Mouse (Mus musculus) midbrain, postnatal 0 days (tissue): ENCODE measurements at regions not wholly inside any gene's neighbourhood (a gene's known extent, or its start where the extent isn't known, plus 50 kb on each side); places are given as distances from the start of the nearest gene placed in this dataset.

Experiments used
- ATAC-seq: fragments of 200-750 bp; cut with Nextera tagmentation; 2 replicates; pipeline ENCODE4 v1.8.0; 2017; ENCODE audit warnings: moderate number of reproducible peaks, mild to moderate bottlenecking, moderate TSS enrichment, moderate library complexity; ENCODE audit not compliant: low FRiP score
- DNase-seq: peaks from one replicate; pipeline ENCODE4 v3.0.0-alpha.2; 2015; ENCODE audit warnings: low spot score
- H3K27ac ChIP-seq: fragments of 300-500 bp; sonication (generic); 2 replicates; pipeline ENCODE4 v1.5.1; 2014; ENCODE audit warnings: low read depth, mild to moderate bottlenecking, low read length, mixed read lengths
- H3K27me3 ChIP-seq: fragments of 300-500 bp; sonication (generic); 2 replicates; pipeline ENCODE4 v1.6.1; 2014; ENCODE audit warnings: low read length, control low read depth, mixed read lengths; ENCODE audit not compliant: insufficient read depth
- H3K36me3 ChIP-seq: fragments of 300-500 bp; sonication (generic); 2 replicates; pipeline ENCODE4 v1.6.1; 2014; ENCODE audit warnings: low read length, control low read depth, mixed read lengths; ENCODE audit not compliant: insufficient read depth
- H3K4me1 ChIP-seq: fragments of 300-500 bp; sonication (generic); 2 replicates; pipeline ENCODE4 v1.6.1; 2014; ENCODE audit warnings: mild to moderate bottlenecking, control low read depth, antibody characterized with exemption, low read length, mixed read lengths; ENCODE audit not compliant: insufficient read depth
- H3K4me2 ChIP-seq: fragments of 300-500 bp; sonication (generic); 2 replicates; pipeline ENCODE4 v1.6.1; 2014; ENCODE audit warnings: low read depth, mild to moderate bottlenecking, low read length, mixed read lengths; ENCODE audit not compliant: poor library complexity, severe bottlenecking
- H3K4me3 ChIP-seq: fragments of 300-500 bp; sonication (generic); 2 replicates; pipeline ENCODE4 v1.5.1; 2014; ENCODE audit warnings: low read depth, mild to moderate bottlenecking, low read length, moderate library complexity
- H3K9ac ChIP-seq: fragments of 300-500 bp; sonication (generic); replicated peaks from 2 replicates; pipeline ENCODE4 v1.6.1; 2014; ENCODE audit warnings: mild to moderate bottlenecking, low read length, moderate library complexity, mixed read lengths; ENCODE audit not compliant: poor library complexity, severe bottlenecking
- H3K9me3 ChIP-seq: fragments of 300-500 bp; sonication (generic); 2 replicates; pipeline ENCODE4 v1.6.1; 2016; ENCODE audit warnings: low read length, control low read depth
- CTCF ChIP-seq: IDR thresholded peaks from 2 replicates; pipeline ENCODE4 v1.5.1; 2016; ENCODE audit warnings: antibody characterized with exemption, mild to moderate bottlenecking
- WGBS: fragments of 180-500 bp; shearing (Covaris S2); extraction: QIAGEN DNeasy Blood & Tissue Kit; methylation state at CpG from one replicate; pipeline ENCODE4 v1.1.7; 2014; 5-methylcytosine and 5-hydroxymethylcytosine counted together

DNA sequence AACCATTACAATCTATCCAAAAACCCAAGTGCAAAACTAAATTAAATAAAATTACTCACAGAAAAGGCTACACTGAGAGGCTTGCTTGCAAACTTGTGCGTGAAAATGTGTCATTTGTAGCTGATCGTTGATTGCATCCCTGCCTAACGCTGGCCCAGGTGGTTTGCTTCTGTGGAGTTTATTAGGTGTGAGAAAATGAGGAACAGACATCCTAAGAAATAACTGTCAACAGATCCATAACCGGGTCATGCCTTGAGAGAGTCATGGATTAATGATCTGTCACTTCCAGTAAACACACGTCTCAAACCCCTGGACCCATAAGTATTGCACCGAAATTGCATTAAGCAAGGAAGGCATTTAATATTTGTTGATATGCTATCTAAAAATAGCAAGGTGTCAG, 73.4 kb upstream of the Tmem18 start:
- Histone ChIP-seq H3K27ac (no peak overlapping the region), H3K36me3 (no peaks in the 10 kb centered on the region), H3K4me3 (no peak overlapping the region), H3K9me3 (no peaks in the 10 kb centered on the region), H3K4me1 (no peaks in the 10 kb centered on the region), H3K4me2 (no peak overlapping the region), H3K27me3 (no peaks in the 10 kb centered on the region), H3K9ac (no peak overlapping the region)
- ATAC-seq (no peak), DNase-seq (peak; percentile 11)
- 87% methylated on average over 6 of the region's 6 CpGs for WGBS
- no peak for TF ChIP-seq CTCF

- Histone ChIP-seq H3K9me3 (no peaks in the 10 kb centered on the region), H3K4me3 (no peak overlapping the region), H3K9ac (no peak overlapping the region), H3K4me2 (no peak overlapping the region), H3K4me1 (no peaks in the 10 kb centered on the region), H3K36me3 (no peaks in the 10 kb centered on the region), H3K27me3 (no peaks in the 10 kb centered on the region), H3K27ac (no peak overlapping the region)
- WGBS = 44% methylated on average over 5 of the region's 5 CpGs
- no peak for DNase-seq
- no peak for TF ChIP-seq CTCF
- ATAC-seq = no peak
Measured at GRCm38 (mm10) chr12:30483370-30483769, 100.9 kb upstream of the Tmem18 start.

DNA sequence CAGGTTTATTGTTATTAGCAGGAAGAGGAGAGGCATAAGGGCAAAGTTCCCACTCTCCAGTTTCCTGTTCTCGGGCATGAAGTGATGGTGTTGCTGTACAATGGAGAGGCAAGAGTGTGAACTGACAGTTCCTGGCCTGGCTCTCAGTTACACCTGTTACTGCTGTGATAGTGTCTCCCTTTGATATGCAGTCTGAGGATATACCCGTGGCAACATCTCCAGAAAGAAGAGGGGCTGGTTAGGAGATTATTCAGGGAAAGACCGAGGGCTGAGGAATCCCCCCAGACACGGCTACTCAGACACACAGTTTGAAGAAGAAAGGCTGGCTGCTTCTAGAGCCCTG, 100.3 kb upstream of the Sntg2 start:
- Histone ChIP-seq H3K9ac (no peak overlapping the region), H3K36me3 (no peaks in the 10 kb centered on the region), H3K9me3 (no peaks in the 10 kb centered on the region), H3K4me2 (no peak overlapping the region), H3K4me1 (no peaks in the 10 kb centered on the region), H3K27me3 (no peaks in the 10 kb centered on the region), H3K4me3 (no peak overlapping the region), H3K27ac (no peak overlapping the region)
- DNase-seq (no peak), ATAC-seq (no peak)
- no peak for TF ChIP-seq CTCF
- WGBS = 38% methylated on average over 4 of the region's 4 CpGs

DNA sequence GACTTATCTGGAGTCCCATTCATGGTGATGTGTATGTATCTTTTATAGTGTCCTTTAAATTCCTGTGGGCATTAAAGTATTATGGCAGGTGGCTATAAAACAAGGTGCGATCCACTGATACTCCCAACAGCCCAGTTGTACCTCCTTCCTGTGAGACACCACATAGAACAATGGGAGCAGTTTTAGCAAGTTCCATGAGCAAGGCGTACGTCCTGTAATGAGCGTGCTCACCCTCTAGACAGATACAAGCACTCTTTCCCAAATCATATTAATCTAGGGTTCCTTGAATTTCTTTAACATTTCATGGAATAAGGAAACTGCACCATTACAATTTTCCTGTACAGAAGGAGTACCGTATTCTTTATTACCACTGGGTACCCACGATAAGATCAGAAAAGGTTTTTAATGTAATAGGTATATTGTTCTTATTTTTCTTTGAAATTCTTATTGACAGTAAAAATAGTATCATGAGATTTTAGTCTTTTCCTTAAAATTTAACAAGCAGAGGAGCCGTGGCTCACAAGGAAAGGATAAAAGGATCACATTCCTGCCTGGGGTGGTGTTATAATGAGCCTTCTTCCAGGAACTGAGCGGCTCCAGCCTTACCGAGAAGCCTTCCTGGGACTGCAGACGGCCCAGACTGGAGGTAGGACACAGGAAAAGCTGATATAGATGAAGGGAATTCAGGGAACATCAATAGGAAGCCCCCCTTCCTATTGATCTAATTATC, 99.7 kb upstream of the Sntg2 start:
- DNase-seq = no peak
- no peak overlapping the region for H3K9ac ChIP-seq
- H3K27me3 ChIP-seq = no peaks in the 10 kb centered on the region
- TF ChIP-seq CTCF = no peak
- no peaks in the 10 kb centered on the region for H3K9me3 ChIP-seq
- no peak overlapping the region for H3K4me2 ChIP-seq
- H3K4me3 ChIP-seq = no peak overlapping the region
- 47% methylated on average over 10 of the region's 10 CpGs for WGBS
- peak; percentile 79; the same call in 1 of the 2 replicates for ATAC-seq
- H3K36me3 ChIP-seq = no peaks in the 10 kb centered on the region
- H3K27ac ChIP-seq = no peak overlapping the region
- H3K4me1 ChIP-seq = no peaks in the 10 kb centered on the region

- no peak overlapping the region for H3K4me3 ChIP-seq
- DNase-seq (no peak), ATAC-seq (no peak)
- no peak overlapping the region for H3K4me2 ChIP-seq
- H3K9me3 ChIP-seq = no peaks in the 10 kb centered on the region
- no peaks in the 10 kb centered on the region for H3K4me1 ChIP-seq
- H3K9ac ChIP-seq = no peak overlapping the region
- no peaks in the 10 kb centered on the region for H3K36me3 ChIP-seq
- TF ChIP-seq CTCF = no peak
- H3K27ac ChIP-seq = no peak overlapping the region
- WGBS = 44% methylated on average over 7 of the region's 7 CpGs
- no peaks in the 10 kb centered on the region for H3K27me3 ChIP-seq
Measured at GRCm38 (mm10) chr12:30467186-30467585, 94.0 kb upstream of the Sntg2 start.

- DNase-seq = no peak
- H3K36me3 ChIP-seq = no peaks in the 10 kb centered on the region
- no peak overlapping the region for H3K4me2 ChIP-seq
- no peaks in the 10 kb centered on the region for H3K27me3 ChIP-seq
- ATAC-seq = no peak
- H3K4me3 ChIP-seq = no peak overlapping the region
- TF ChIP-seq CTCF = peak; percentile 50
- H3K27ac ChIP-seq = no peak overlapping the region
- no peak overlapping the region for H3K9ac ChIP-seq
- H3K9me3 ChIP-seq = no peaks in the 10 kb centered on the region
- no peaks in the 10 kb centered on the region for H3K4me1 ChIP-seq
Measured at GRCm38 (mm10) chr12:30450614-30451013, 77.4 kb upstream of the Sntg2 start.
